Mouse (Mus musculus): ENCODE data around the gene Ltbp1. TPM values are rescaled to one million over a fixed set of nuclear protein-coding genes. Genes with fewer than 3 reads are reported as not detected.

Ltbp1 gene
- total and polyA plus RNA-seq, 3 experiments, result 0.01 to 0.04 TPM; not detected in 1

- TF ChIP-seq NRF1 (IDR thresholded peaks at IDR 0.05; ENCODE audit: insufficient read depth, low read depth, low read length, poor library complexity, severe bottlenecking) (no peak), RCOR1 (IDR thresholded peaks at IDR 0.05; ENCODE audit: low read depth, low read length) (no peak), HCFC1 (IDR thresholded peaks at IDR 0.05; ENCODE audit: low read depth, low read length) (no peak), POLR2AphosphoS5 (IDR thresholded peaks at IDR 0.05; ENCODE audit: borderline replicate concordance, low read depth, low read length) (no peak), POLR2AphosphoS2 (IDR thresholded peaks at IDR 0.05; ENCODE audit: low read length) (no peak), USF2 (IDR thresholded peaks at IDR 0.05; ENCODE audit: borderline replicate concordance in 1 of 2, insufficient read depth in 1 of 2, low read depth in 1 of 2, low read length in 2 of 2) (no peak), SIN3A (IDR thresholded peaks at IDR 0.05; ENCODE audit: low read length) (no peak), USF1 (IDR thresholded peaks at IDR 0.05; ENCODE audit: low read depth, low read length) (no peak), NELFE (IDR thresholded peaks at IDR 0.05; ENCODE audit: low read depth, low read length) (no peak), BHLHE40 (IDR thresholded peaks at IDR 0.05; ENCODE audit: borderline replicate concordance, low read depth, low read length) (no peak), TAL1 (IDR thresholded peaks at IDR 0.05; ENCODE audit: low read length) (no peak), CHD2 (IDR thresholded peaks at IDR 0.05; ENCODE audit: low read length) (no peak), ZMIZ1 (IDR thresholded peaks at IDR 0.05; ENCODE audit: low read depth, low read length) (no peak), GABPA (IDR thresholded peaks at IDR 0.05; ENCODE audit: low read depth, low read length) (no peak), RAD21 (IDR thresholded peaks at IDR 0.05; ENCODE audit: low read depth, low read length) (no peak), MYB (IDR thresholded peaks at IDR 0.05; ENCODE audit: low read depth, low read length) (no peak), KAT2A (conservative IDR thresholded peaks at IDR 0.05; ENCODE audit: low read depth, low read length) (no peak)
- no peaks in the 10 kb centered on the region for H3K4me1 ChIP-seq (ENCODE audit: control insufficient read depth in 1 of 2, insufficient read depth in 2 of 2, low read length in 2 of 2)
- no peak overlapping the region for H3K27ac ChIP-seq (ENCODE audit: control insufficient read depth, low read depth, low read length)
- no peak overlapping the region for H3K9ac ChIP-seq (ENCODE audit: control insufficient read depth, low read depth, low read length, poor library complexity, severe bottlenecking)
- no peak overlapping the region for H3K4me3 ChIP-seq (ENCODE audit: control insufficient read depth in 1 of 2, insufficient read depth in 1 of 2, low read depth in 2 of 2, low read length in 2 of 2)
- no peaks in the 10 kb centered on the region for H3K79me2 ChIP-seq (ENCODE audit: control insufficient read depth, insufficient read depth, low read length, poor library complexity)
- H3K9me3 ChIP-seq (replicated peaks; ENCODE audit: insufficient read depth, low read length), result no peaks in the 10 kb centered on the region
- H3K36me3 ChIP-seq (ENCODE audit: control insufficient read depth in 1 of 2, insufficient read depth in 2 of 2, low read length in 2 of 2), result no peaks in the 10 kb centered on the region
- no peaks in the 10 kb centered on the region for H3K27me3 ChIP-seq (ENCODE audit: control insufficient read depth in 1 of 2, insufficient read depth in 2 of 2, low read length in 2 of 2)
- DNase-seq (ENCODE audit: low read depth, low spot score), result no peak
Measured at GRCm38 (mm10) chr17:75248632-75249031, 243.3 kb downstream of the Ltbp1 start.

DNA sequence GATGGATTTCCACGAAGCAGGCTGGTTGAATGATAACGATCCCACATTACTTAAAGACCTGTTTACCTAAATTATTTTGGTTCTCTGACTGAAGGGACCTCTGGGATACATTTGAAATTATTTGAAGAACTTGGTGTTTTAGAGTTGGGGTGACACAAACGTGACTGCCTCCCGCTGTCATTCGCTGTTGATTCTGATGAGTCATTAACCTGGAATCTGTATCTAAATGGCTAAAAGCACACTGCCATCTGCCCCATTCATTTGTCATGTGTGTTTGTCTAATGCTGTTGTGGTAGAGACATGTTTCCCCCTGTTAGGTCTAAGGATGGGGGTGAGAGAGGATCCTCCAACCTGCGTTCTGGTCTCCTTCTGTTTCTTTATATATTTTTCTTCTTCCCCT, 245.2 kb downstream of the Ltbp1 start:
- H3K9ac ChIP-seq (ENCODE audit: control insufficient read depth, low read depth, low read length, poor library complexity, severe bottlenecking), result no peak overlapping the region
- no peak for TF ChIP-seq EP300 (IDR thresholded peaks at IDR 0.05; ENCODE audit: low read depth in 1 of 2, low read length in 2 of 2)
- no peak for TF ChIP-seq RCOR1 (IDR thresholded peaks at IDR 0.05; ENCODE audit: low read depth, low read length)
- no peak for TF ChIP-seq BHLHE40 (IDR thresholded peaks at IDR 0.05; ENCODE audit: borderline replicate concordance, low read depth, low read length)
- no peak for TF ChIP-seq MAZ (IDR thresholded peaks at IDR 0.05; ENCODE audit: low read depth, low read length)
- no peak for TF ChIP-seq POLR2AphosphoS2 (IDR thresholded peaks at IDR 0.05; ENCODE audit: low read length)
- no peak for TF ChIP-seq UBTF (IDR thresholded peaks at IDR 0.05; ENCODE audit: borderline replicate concordance, insufficient read depth, low read depth, low read length)
- no peak overlapping the region for H3K27ac ChIP-seq (ENCODE audit: control insufficient read depth, low read depth, low read length)
- DNase-seq (ENCODE audit: low read depth, low spot score), result no peak
- H3K27me3 ChIP-seq (ENCODE audit: control insufficient read depth in 1 of 2, insufficient read depth in 2 of 2, low read length in 2 of 2), result no peaks in the 10 kb centered on the region
- no peaks in the 10 kb centered on the region for H3K36me3 ChIP-seq (ENCODE audit: control insufficient read depth in 1 of 2, insufficient read depth in 2 of 2, low read length in 2 of 2)
- no peak overlapping the region for H3K4me3 ChIP-seq (ENCODE audit: control insufficient read depth in 1 of 2, insufficient read depth in 1 of 2, low read depth in 2 of 2, low read length in 2 of 2)
- no peaks in the 10 kb centered on the region for H3K4me1 ChIP-seq (ENCODE audit: control insufficient read depth in 1 of 2, insufficient read depth in 2 of 2, low read length in 2 of 2)
- no peaks in the 10 kb centered on the region for H3K9me3 ChIP-seq (replicated peaks; ENCODE audit: insufficient read depth, low read length)
- H3K79me2 ChIP-seq (ENCODE audit: control insufficient read depth, insufficient read depth, low read length, poor library complexity), result no peaks in the 10 kb centered on the region

Data from MEL (cell line).